Mouse (Mus musculus) cerebellum, postnatal 36 days (tissue): ENCODE data around the gene Il6st.
"Not testable (repeated sequence)": the region's sequence is repeated elsewhere in the genome, so short reads cannot be mapped to it uniquely, and the experiment has no call there.

Source experiments
- DNase-seq, 2 experiments: peaks; one replicate each; pipeline ENCODE4 v3.0.0; 2021 to 2022; ENCODE audit warnings: mixed read lengths in 2 of 2

Il6st gene

DNA sequence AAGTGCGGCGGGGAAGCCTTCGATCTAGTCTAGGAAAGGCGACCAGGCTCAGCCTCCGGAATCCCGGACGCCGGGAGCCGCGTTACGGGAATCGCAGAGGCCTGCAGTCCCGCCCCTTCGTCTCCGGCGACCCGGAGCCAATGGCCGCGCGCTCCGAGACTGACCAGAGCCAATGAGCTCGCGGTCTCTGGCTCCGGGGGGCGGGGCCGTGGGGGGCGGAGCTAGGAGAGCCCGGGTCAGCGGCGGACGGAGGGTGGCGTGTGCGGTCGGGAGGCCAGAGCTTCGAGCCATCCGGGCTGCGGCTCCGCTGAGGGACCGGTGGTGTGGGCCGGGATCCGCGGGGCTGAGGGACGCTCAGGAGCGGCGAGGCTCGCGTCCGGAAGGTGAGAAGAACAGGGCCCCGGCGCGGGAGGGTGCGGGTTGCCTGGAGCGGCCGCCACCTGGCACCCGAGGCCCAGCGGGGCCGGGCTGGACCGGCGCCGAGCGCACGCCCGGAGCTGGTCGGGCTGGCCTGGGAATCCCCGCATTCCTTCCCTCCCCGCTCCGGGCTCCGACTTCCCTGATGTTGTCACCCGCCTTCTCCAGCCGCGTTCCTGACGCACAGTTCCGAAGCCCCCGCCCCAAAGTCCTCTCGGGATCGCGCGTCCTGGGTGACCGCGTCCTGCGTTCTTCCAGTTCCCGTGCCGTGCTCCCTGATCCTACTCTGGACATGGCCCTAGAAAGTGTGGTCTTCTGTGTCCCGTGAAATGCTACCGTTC is at the start of gene Il6st:
Gene Il6st (plus strand): TSS at position 203 of the 758 bp plus-strand sequence.
- DNase-seq, result peak; percentile 94 to 98

DNA sequence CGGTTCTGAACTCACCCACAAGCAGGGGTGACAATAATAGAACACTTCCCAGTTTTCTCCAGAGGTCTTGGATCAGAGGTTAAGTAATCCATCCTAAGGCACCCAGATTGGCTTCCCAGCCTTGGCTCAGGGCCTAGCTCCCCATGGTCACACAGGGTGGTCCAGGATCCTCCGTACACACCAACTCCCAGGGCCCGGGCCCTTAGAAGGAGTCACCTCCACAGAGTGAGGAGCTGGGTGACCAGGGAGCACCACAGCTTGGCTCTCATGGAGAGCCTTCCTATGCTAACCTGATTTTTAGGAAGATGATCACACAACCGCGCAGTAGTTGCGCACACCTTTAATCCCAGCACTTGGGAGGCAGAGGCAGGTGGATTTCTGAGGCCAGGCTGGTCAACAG is 48.0 kb upstream of the Il6st start:
- DNase-seq, result no peak

DNA sequence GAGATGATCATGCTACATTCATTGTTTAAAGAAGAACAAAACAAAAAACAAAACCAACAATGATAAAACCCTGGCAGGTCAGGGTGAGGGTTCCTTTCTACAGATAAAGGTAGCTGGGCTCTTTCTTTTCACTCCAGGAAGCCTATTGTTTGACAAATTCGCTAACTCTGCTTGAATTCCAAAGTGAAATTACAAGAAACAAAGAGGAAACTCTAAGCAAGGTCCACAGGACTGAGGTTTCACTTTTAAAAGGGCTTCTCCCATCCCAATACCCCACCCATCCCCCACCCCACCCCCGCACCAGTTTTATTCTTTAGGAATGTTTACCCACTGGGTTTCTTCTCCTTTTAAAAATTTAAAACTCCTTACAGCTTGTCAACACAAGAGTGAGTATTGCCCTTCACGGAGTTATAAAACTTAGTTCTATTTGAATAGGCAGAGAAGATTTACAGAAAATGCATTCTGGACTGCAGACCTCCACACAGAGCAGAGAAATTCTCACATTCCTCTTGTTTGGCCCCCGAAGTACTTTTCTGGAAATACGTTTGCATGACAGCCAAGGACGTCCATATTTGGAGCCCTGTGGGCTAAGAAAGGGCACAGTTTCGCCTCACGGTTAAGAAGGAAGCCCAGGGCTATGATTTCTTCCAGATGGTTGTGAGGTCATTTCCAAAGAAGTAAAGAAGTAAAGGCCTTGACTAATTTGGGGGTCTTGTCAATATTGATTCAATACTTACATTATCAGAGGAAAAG is 47.3 kb upstream of the Il6st start:
- DNase-seq, result no peak

DNA sequence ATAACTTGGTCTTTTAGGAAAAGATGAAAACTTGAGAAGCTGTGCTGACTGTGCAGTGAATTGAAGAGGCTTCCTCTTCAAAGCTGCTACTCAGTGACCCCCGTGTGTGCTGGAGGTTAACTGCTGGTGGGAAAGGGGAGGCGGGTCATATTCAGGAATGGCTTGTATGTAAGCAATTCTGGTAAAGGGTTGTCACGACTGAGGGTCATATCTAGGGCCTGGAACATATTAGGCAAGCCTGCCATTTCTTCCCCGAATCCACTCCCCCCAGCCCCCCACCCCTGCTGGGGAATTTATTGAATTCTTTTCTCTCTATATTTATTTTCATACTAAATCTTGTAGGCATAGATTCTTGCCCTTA is 46.7 kb upstream of the Il6st start:
- DNase-seq, result no peak

DNA sequence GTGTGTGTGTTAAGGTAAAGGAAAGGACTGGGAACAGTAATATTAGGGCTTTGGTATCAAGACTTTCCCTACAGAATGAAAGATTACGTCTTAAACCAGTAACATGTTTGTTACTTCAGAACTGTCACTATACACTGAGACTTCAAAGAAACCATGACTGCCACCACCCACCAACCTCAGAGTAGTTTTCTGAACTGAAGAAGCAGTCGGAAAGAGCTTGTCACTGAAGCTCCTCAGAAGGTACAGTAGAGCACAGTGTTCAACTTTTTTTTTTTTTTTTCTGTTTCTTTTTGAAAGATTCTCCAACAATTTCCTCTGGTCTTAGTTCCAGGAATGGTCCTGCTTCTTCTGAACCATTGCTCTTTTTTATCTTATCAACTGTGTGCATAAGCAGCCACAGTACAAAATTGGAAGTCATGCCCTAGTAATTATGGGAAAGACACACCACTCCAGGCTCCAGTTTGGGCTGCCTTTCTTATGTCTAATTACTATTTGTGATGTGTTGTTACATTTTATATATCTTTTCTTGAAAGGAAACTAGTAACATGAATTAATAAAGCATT is 45.9 kb upstream of the Il6st start:
- no peak for DNase-seq

DNA sequence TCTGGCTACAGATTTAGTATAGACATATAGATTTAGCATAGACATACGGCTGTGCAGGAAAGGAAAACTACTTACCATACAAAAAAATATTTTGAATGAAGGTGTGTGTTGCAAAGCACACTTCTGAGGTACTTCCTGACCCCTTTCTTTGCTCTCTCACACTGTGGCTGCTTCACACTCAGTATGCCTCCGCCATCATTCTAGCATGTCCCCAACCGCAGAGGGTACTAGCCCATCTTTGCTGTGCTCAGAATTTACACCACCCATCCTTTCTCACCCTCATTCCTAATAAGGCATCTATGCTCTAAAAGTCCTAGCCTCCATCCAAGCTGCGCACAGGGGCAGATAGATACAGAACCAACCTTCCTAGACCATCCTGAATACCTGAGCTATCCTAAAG is 45.3 kb upstream of the Il6st start:
- DNase-seq, result no peak

DNA sequence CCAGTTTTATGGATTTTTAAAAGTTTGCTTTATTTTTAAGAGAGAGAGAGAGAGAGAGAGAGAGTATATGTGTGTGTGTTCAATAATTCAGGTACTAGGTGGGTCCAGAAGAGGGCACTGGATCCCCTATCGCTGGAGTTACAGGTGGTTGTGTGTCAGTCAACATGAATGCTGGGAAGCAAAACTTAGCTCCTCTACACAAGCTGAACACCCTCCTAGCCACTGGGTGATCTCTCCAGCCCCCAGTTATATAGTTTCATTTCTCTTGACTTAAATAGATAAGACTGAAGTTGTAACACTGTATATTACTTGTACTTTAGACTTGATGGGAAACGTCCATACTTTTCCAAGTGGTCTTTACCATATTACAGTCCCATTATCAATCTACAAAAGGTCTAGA is 39.7 kb upstream of the Il6st start:
- no peak for DNase-seq

DNA sequence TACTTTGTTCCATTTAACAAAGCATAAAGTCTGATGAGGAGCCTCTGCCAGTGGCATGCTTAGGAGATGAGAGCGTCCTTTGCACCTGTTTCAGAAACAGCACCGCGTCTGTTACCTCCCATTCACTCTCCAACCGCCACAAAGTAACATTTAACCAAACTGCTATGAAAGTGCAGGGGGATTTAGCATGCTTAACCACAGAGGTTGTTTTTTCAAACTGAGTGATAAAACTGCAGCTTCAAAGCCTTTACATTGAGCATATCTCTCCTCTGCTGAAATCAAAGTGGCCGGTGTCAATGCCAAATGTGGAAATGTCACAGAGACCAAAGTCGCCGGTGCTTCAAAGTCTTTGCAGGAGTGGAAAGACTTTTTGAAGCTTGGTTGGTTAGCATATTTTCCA is 39.2 kb upstream of the Il6st start:
- DNase-seq, result no peak

DNA sequence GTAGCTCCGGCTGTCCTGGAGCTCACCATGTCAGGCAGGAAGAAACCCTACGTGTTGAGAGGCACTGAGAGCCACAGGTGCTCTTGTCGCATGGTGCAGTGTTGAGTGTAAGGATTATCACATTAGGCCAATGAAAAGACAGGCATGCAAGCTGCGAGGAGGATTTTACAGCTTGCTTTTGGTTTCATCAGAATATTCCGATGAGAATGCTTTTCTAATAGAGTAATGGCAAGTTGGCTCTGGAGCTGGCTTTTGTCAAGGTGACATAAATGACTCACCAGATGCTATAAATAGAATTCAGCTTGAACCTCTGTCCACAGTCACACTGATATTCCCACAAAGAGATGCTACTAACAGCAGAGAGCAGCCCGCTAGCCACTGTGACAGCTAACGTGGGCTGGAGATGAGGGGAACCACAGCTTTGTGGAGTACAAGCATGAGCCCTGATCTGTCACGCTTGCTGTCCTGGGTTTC is 38.7 kb upstream of the Il6st start:
- no peak for DNase-seq

DNA sequence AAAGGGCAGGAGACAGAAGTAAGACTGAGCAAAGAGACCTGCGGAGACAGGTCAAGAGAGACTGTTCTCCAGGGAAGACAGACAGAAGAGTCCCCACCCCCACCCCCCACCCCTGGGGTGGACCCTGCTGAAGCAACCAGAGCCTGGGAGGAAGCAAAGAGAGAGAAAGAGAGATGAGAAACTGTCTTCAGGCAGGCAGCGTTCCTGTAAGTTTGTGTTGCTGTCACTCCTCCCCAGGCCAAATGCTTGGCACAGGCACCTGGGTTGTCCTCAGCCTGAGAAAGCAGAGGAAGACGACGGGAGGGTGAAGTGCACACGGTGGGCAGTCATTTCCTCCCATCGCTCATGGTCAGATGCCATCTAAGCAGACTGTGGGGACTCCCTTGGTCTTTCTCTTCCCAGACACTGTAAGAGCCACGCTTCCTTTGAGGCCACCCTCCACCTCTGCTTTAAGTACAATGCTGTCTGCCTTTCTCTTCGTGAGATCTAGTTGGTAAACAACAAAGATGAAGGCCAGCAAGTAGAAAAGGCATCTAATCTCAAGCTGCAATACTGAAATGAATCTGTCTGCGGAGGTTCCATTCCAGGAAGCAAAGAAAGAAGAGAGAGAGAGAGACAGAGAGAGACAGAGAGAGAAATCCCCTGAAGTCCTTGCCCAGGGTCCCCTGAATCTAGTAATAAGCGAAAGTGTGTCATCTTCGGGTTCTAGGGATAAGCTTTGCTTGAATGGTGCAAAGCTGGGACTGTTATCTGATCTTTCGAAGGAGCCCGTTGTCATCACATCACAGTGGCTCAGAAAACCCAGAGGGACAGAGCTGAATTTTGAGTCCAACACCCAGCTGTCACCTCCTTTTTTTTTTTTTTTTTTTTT is 37.4 kb upstream of the Il6st start:
- DNase-seq, result no peak

DNA sequence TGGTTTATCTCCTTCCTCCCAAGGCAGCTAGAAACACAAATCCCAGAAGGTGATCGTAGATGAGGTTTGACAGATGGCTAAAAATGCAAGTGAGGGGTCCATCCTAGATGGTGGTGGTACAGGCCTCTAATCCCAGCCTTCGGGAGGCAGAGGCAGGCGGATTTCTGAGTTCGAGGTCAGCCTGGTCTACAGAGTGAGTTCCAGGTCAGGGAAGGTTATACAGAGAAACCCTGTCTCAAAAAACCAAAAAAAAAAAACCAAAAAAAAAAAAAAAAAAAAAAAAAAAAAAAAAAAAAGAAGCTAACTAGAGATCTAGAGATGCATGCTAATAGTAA is 36.8 kb upstream of the Il6st start:
- DNase-seq, result not testable (repeated sequence)

DNA sequence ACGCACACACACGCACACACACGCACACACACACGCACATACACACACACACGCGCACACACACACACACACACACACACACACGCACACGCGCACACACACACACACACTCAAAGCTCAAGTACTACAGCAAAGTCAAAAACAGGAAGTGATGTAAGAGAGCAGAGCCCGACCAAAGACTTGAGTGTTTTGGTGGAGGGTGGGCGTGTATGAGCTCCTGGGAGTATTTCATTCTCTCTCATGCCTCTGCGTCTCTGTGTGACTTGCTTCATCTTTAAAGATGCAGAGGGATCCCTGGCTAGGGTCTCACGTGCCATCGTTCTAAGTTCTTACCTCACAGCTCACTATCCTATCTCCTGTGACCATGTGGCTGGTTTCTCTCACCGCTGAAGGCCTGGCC is 36.3 kb upstream of the Il6st start:
- DNase-seq, result no peak

DNA sequence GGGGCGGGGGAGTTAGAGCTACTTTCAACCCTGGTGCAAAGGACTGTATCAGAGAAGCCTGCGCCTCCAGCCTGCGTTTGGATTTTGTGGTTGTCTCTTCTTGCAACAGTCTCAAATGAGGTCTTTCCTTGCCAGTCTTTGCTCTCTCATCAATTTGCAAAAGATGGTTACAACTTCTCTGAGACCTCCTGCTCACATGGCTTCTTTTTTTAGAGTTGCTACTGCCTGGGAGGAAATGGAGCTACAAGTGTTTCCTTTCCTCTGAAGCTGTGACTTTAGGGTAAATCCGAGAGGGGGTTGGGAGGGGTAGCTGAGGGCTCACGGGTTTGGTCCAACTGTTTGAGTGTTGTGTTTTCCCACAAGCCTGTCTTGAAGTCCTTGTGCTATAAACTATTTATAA is 30.6 kb upstream of the Il6st start:
- DNase-seq, result no peak

DNA sequence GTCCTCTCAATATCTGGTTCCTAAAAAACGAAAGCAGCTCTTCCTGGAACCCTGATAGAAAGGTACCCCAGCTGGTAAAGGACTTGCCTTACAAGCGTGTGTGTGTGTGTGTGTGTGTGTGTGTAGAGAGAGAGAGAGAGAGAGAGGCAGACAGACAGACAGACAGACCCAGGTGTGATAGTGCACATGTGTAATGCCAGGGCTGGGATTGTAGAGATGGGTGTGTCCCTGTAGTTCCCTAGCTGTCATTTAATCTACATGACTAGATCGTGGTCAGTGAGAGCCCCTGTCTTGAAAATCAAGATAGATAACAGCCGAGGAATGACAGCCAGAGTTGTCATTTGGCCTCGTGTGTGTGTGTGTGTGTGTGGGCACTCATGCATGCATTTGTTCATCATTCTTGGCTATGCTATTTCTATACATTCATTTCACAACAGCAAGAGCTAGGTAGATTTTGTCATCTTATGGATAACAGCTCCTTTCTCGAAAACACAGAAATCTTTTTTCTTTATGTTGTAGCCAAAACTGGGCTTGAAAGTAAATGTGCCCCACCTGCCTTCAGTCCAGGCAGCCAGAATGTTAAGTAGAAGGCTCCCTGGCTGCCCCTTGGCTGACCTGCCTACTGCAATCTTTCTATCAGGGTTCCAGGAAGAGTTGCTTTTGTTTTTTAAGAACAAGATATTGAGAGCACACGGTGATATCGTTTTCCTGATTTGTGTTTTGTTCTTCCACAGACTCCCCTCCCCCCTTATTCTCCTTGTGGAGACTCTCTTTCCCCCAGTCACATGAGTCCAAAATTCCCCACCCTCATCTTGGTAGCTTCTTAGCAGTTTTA is 28.4 kb upstream of the Il6st start:
- no peak for DNase-seq

DNA sequence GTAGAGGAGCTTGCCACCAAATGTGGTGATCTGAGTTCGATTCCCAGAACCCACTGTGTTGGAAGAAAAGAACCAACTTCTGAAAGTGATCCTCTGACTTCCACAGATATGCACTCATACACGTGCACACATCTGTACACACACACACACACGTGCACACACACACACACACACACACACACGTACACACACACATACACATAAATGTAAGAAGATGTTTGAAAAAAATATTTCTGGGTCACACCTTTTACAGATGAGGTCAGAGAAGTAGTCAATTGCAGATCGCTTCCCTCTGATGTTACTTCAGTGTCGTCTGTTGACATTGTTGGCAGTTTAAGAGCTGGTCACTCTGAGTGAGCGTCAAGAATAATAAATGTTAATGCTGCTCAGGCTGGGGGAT is 27.6 kb upstream of the Il6st start:
- no peak for DNase-seq

DNA sequence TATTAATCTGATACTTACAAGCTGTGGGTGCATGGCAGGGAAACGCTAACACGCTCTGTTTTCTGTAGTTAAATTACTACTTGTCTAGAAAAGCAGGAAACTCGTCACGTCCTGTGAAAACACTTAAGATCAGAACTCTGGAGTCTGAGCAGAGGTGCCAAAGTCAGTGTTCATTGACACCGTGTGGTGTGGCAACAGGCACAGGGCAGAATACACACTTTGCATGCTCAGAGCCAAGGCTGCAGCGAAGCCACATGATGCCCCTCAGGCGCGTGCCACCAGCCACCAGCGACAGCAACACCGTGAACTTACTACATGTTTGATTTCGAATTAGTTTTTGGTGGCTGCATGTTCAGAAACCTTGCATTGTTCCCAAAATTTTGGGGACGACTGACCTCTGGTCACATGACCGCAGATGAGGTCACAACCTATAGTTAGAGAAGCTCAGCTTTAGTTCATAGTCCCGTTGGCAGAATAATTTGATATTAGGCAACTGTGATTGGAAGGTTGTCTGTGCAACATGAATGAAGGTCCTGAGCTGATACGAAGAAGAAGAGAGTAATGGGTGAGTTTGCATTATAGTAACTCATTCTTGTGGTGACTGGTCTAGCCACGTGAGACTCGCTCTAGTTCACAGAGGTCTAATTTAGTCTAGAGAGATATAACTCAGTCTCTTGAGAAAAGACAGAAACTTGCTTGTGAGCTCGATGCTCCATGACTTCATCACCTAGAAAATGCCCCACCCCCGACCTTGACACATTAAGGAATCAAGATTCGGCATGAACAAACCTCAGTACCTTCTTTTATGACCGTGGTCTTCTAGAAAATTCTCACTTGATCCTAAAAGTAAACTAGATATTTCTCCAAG is 25.6 kb upstream of the Il6st start:
- no peak for DNase-seq

DNA sequence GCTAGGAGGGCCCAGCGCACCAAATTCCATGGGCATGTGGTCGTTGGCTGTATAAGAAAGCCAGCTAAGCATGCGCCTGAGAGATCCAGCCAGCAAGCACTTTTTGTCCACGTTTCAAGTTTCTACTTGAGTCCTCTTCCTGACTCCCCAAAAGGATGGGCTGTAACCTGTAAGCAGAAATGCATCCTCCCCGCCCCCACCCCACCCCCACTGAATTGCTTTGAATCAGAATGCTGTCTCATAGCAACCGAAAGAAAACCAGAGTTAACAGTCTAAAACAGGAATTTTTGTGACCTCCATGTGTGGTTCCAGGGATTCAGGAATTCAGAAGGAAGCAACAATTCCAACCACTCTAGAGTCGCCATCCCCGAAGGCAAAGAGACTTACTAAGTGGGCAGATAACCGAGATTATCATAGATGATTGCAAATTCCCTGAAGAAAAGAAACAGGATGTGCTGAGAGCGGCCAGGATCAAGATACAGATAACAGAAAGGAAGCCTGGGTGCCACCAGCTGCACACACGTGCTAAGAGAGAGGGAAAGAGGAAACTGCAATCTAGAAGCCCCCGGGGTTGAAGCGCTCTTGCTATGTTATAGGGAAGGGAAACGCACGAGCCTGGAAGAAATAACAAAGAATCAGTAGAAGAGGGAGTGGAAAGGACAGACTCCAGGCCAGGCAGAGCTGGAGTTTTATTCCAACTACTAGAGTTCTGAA is 24.6 kb upstream of the Il6st start:
- DNase-seq, result no peak

DNA sequence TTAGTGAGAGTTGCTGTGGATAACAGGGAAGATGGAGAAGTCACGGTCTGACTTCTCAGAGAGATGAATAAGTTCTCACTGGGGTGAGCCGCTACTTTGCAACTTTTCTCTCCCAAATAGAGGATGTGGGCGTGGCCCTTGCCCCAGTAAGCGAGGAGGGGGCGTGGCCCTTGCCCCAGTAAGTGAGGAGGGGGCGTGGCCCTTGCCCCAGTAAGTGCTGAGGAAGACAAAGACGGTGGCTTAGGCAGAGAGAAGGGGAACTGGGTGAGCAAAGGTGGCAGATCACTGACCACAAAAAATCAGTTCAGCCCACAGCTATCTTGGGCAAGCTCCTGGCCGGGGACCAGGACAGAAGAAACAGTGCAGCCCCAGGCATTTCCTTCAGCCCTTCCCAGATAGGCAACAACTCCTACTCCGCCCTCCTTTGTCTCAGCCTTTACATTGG is 23.9 kb upstream of the Il6st start:
- DNase-seq, result no peak

DNA sequence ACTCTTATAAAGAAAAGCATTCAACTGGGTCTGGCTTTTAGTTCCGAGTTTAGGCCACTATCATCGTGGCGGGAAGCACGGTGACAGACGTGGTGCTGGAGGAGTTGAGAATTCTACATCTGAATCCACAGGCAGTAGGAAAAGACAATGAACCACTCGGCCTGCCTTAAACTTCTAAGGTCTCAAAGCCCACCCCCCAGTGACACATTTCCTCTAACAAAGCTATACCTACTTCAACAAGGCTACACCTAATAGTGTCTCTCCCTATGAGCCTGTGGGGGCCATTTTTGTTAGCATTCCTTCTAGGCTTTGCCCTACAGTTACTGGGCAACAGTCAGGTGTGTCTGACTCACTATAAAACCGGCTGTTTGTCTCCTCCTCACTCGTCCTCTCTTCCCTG is 23.2 kb upstream of the Il6st start:
- DNase-seq, result no peak

DNA sequence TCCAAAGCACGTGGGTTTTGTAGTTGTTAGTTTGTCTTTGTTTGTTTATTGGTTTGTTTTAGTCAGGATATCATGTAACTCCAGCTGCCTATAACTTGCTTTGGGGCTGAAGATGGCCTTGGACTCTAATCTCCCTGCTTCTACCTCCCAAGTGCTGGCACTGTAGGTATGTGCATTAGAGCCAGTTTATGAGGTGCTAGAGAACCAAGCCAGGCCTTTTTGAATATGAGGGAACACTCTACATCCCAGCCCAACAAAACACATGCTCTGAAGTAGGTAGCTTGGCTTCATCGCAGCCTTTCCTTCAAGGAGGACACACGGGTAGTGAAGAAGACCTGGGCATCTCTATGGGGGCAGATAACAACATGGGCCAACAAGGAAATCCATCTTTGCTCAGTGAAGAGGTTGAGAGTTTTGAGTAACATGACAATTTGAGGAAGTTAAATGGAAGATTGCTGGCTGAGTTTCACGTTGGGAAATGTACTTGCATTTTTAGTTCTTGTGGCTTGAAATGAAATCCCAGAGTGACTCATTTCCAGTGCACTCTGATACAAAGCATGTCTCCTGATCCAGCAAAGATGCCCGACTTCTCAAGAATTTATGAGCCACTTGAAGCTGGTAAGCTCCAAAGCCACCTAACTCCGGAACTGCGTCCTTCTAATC is 20.9 kb upstream of the Il6st start:
- DNase-seq, result no peak
